Mouse (Mus musculus) forelimb bud, embryonic 11.5 days (tissue): ENCODE results near the gene Lsamp.
"Not testable (repeated sequence)": the region's sequence is repeated elsewhere in the genome, so short reads cannot be mapped to it uniquely, and the experiment has no call there.

ENCODE experiments used
- DNase-seq: peaks from one replicate; pipeline ENCODE4 v3.0.0-alpha.2; 2012; ENCODE audit warnings: low read depth, low spot score

Gene Lsamp

DNA sequence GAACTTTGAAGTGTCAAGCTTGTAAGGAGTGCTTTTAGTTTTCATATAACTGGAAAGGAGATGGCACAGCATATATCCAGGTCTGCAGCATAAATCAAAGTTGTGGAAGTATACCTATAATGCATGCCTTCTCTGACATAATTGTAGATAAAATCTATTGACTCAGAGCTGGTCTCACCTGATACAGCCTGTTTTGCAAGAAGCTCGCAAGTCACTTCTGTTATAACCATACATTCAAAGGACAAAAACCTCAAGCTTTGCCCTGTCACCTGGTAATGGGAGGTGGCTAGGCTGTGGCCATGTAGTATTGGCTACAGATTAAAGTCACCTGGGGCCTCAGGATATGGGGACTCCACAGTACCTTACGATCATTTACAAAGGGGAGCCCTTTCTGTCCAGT lies 507.4 kb downstream of the Lsamp start:
- DNase-seq, result no peak

GRCm38 (mm10) chr16:40504262-40504960 lies 520.2 kb downstream of the Lsamp start:
- DNase-seq, result no peak

DNA sequence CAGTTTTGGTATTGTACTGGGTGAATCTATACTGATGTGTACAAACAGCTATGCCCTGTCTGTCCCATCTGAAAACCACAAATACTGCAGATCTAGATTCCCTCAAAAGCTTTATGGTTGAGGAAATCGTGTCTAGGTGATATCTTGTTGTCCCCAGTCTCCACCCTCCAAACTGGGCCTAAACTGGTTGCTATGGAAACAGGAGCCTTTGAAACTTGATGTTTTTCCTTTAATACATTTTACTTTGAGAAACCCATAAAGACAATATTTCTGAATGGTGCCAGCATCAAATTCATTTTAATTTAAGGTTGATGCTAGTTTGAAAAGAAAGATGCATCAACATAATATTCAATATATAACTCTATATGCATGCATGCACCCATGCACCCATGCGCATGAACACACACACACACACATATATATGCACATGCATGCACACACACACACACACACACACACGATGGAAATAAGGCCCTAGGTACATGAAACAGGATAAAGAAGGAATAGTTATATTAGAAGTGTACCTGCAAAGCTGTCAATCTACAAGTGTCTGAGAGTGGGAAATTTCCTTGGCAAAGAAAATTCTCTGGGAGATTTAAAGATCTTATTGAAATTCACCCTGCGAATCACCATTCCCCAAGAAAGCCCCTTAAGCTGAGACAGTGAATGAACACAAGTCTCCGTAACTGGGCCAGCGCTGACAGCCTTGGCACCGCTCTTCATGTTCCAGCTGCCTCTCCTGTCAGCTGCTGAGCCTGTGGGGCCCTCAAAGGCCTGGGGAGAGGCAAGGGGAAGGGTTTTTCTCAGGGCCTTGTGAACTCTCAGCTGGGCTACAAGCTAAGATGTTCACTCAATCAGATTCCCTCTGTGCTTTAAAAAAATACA lies 525.2 kb downstream of the Lsamp start:
- no peak for DNase-seq

- DNase-seq, result no peak
Observed at GRCm38 (mm10) chr16:40536754-40537153, 552.6 kb downstream of the Lsamp start.

GRCm38 (mm10) chr16:40549663-40550062 lies 565.5 kb downstream of the Lsamp start:
- DNase-seq, result no peak

DNA sequence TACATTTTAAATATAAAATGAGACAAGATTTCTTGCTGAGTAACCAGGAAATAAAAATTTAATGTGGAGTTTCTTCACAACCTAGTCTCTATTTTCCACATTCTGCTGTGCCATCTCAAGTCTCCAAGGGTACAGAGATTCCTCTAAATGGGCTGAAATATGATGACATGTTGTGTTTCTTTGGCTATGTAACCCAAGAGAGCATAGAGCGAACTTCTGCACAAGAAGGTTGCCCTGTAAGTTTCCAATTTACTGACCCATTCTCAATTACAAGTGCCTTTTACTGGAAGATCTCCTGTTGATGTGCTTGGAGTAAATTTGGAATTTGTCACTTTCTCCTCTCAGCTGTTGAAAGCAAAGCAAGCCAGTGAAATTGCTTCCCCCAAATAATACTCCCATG lies 571.4 kb downstream of the Lsamp start:
- DNase-seq, result no peak

GRCm38 (mm10) chr16:40557680-40558249 lies 573.6 kb downstream of the Lsamp start:
- DNase-seq, result no peak

GRCm38 (mm10) chr16:40567431-40567941 lies 583.3 kb downstream of the Lsamp start:
- no peak for DNase-seq

GRCm38 (mm10) chr16:40572085-40572745 lies 588.1 kb downstream of the Lsamp start:
- no peak for DNase-seq

DNA sequence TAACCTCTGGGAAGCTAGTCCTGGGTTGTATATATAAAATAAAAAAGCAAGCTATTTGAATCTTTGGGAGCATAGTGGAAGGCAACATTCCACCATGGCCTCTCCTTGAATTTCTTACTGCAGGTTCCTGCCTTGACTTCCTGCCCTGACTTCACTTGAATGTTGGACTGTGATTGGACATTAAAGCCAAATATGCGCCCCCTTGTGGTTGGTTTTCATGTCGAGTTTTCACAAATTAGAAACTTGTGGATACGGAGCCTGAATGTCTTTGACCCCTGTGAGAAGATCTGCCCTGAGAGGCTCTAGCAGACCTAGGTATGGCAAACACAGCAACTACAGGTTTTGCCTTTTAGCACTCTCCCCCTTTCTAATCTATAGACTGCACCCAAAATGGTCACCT lies 597.9 kb downstream of the Lsamp start:
- no peak for DNase-seq

GRCm38 (mm10) chr16:40593161-40593560 lies 609.0 kb downstream of the Lsamp start:
- DNase-seq, result no peak

- DNase-seq, result no peak
Observed at GRCm38 (mm10) chr16:40601431-40602387, 617.5 kb downstream of the Lsamp start.

DNA sequence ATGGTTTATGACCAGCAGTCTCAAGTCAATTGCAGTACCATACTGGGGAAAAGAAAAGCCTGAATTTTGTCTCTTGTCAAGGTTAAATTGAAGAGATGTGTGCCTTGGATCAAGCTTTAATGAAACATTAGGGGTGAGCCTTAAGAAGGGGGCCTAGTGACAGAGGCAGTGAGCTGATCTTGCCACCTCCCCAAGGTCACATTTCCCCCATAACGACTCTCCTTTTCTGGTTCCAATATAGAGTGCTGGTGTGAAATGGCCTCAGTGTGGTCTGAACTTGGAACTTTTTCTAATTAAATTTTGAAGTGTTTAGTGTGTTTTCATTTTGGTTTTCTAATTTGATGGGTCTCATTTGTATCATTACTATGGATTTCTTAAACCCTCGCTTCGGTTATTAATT lies 623.3 kb downstream of the Lsamp start:
- no peak for DNase-seq

DNA sequence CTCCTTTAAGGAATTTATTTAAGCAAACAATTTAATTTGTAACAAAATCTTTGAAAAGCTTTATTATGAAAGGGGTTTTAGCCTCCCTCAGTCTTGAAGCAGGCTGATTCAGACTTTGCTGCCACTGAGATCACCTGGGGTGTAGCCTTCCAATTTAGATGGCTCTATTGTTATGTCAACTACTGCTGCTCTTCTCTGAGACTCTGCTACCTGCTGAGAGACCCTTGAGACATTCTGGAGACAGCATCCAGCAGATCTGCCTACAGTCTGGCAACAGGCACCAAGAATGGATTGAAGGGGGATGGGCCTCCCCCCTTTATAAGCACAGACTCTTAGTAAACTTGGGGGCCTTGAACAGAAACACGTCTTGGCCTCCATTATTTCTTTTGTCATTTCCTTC lies 632.5 kb downstream of the Lsamp start:
- not testable (repeated sequence) for DNase-seq

- DNase-seq, result not testable (repeated sequence)
Observed at GRCm38 (mm10) chr16:40621086-40621485, 636.9 kb downstream of the Lsamp start.

- no peak for DNase-seq
Observed at GRCm38 (mm10) chr16:40627159-40627558, 643.0 kb downstream of the Lsamp start.

GRCm38 (mm10) chr16:40639621-40640371 lies 655.6 kb downstream of the Lsamp start:
- DNase-seq, result peak; percentile 70

DNA sequence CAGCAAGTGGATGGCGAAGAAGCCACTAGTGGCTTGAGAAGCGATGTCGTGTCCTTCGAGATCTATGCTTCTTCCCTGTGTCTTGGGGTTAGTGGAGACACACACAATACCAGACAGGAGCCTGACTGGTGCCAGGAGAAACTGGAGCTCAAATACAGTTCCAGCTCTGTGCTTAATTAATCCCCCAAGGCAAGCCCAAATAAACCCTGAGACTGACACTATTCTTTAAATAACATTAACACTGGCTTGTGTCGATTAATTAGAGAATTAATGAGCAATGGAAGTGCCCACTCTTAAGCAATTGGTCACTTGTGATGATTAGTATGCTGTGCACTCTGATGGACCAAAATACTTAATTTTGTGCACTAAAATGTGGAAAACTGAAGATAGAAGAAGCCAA lies 668.6 kb downstream of the Lsamp start:
- DNase-seq, result no peak

- DNase-seq, result no peak
Observed at GRCm38 (mm10) chr16:40653508-40653907, 669.3 kb downstream of the Lsamp start.

- DNase-seq, result no peak
Observed at GRCm38 (mm10) chr16:40656347-40656746, 672.2 kb downstream of the Lsamp start.
